Mouse (Mus musculus) left cerebral cortex, adult 8-10 months (tissue): ENCODE measurements around the gene Dgcr6. TPM values are rescaled to one million over a fixed set of nuclear protein-coding genes. Genes with fewer than 3 reads are reported as not detected.

Experiments used
- DNase-seq, 2 experiments: peaks; one replicate each; pipeline ENCODE4 v3.0.0; 2022; ENCODE audit warnings: low spot score in 2 of 2
- total RNA-seq, 4 experiments: library from RNA; stranded (reverse); gene quantifications; 2 replicates each; pipeline ENCODE4 v1.2.4; 2022

Gene Dgcr6
- total RNA-seq, 4 experiments from 2014 or later: 69.8 to 89.4 (median 80.6) TPM

- no peak for DNase-seq
Observed at GRCm38 (mm10) chr16:18119031-18119730, 66.5 kb downstream of the Dgcr6 start.

Other genes with a start within 250 kb of the Dgcr6 start
- 1 to 10 TPM; 2.7 to 5.1 (median 3.8) TPM for gene B830017H08Rik, start 219.7 kb upstream of the Dgcr6 start, total RNA-seq
- gene Car15, start 214.5 kb upstream of the Dgcr6 start, total RNA-seq: 10 to 100 TPM in 1 of 4 experiments, 1 to 10 TPM in 3; 6.5 to 13.3 (median 7.8) TPM
- 1 to 10 TPM; 1.1 to 1.3 (median 1.1) TPM for gene Gm20518, start 161.2 kb upstream of the Dgcr6 start, total RNA-seq
- not detected for gene Tssk1, start 158.6 kb upstream of the Dgcr6 start, total RNA-seq
- gene Dgcr2, start 154.3 kb upstream of the Dgcr6 start, total RNA-seq: 100 to 1,000 TPM in 2 of 4 experiments, 10 to 100 TPM in 2; 97.2 to 104 (median 101) TPM
- gene Tssk2, start 154.2 kb upstream of the Dgcr6 start, total RNA-seq: not detected
- 10 to 100 TPM; 27.0 to 34.5 (median 32.0) TPM for gene Ess2, start 141.5 kb upstream of the Dgcr6 start, total RNA-seq
- gene Gsc2, start 137.8 kb upstream of the Dgcr6 start, total RNA-seq: under 1 TPM in 1 of 4 experiments, not detected in 3; 0.52 TPM
- gene Slc25a1, start 124.6 kb upstream of the Dgcr6 start, total RNA-seq: 10 to 100 TPM; 37.6 to 52.4 (median 45.9) TPM
- gene Vpreb2, start 72.4 kb upstream of the Dgcr6 start, total RNA-seq: under 1 TPM in 1 of 4 experiments, not detected in 3; 0.59 TPM
- gene Prodh, start 37.3 kb downstream of the Dgcr6 start, total RNA-seq: 10 to 100 TPM; 27.2 to 45.1 (median 31.8) TPM
- gene Rtn4r, start 74.8 kb downstream of the Dgcr6 start, total RNA-seq: 100 to 1,000 TPM; 100 to 120 (median 105) TPM
- gene Ccdc188, start 165.0 kb downstream of the Dgcr6 start, total RNA-seq: not detected
- gene Zdhhc8, start 182.3 kb downstream of the Dgcr6 start, total RNA-seq: 100 to 1,000 TPM; 106 to 125 (median 117) TPM
- 10 to 100 TPM; 45.5 to 57.0 (median 48.8) TPM for gene Trmt2a, start 195.8 kb downstream of the Dgcr6 start, total RNA-seq
- gene Ranbp1, start 195.9 kb downstream of the Dgcr6 start, total RNA-seq: 10 to 100 TPM; 83.1 to 99.0 (median 90.9) TPM
- not detected for gene Gm49776, start 205.5 kb downstream of the Dgcr6 start, total RNA-seq
- 10 to 100 TPM; 35.5 to 42.7 (median 39.4) TPM for gene Dgcr8, start 236.4 kb downstream of the Dgcr6 start, total RNA-seq